Mouse (Mus musculus) liver, adult 2 months (tissue): ENCODE measurements around the gene Klri1.

Source experiments
- CTCF ChIP-seq: fragments of 200-500 bp; IDR thresholded peaks from 2 replicates; pipeline ENCODE4 v1.5.1; 2011; ENCODE audit warnings: low read depth, low read length, control low read depth
- POLR2A ChIP-seq: fragments of 200-500 bp; IDR thresholded peaks from 2 replicates; pipeline ENCODE4 v1.6.1; 2011; ENCODE audit warnings: low read length, control low read depth; ENCODE audit not compliant: insufficient read depth; ENCODE audit errors: extremely low read depth

GRCm38 (mm10) chr6:129740069-129740721 lies 23.3 kb upstream of the Klri1 start, which contains the start of gene Klri2:
- TF ChIP-seq CTCF: no peak
- TF ChIP-seq POLR2A: no peak
